Mouse (Mus musculus) midbrain, embryonic 16.5 days (tissue): Measurements from ENCODE around the gene Ntrk2. TPM values are rescaled to one million over a fixed set of nuclear protein-coding genes. Genes with fewer than 3 reads are reported as not detected.

Source experiments
- ATAC-seq: fragments of 200-750 bp; cut with Nextera tagmentation; 2 replicates; pipeline ENCODE4 v1.8.0; 2017; ENCODE audit warnings: moderate TSS enrichment
- H3K27ac ChIP-seq: fragments of 300-500 bp; sonication (generic); 2 replicates; pipeline ENCODE4 v1.5.1; 2014; ENCODE audit warnings: mild to moderate bottlenecking, low read length, mixed read lengths
- H3K27me3 ChIP-seq: fragments of 300-500 bp; sonication (generic); 2 replicates; pipeline ENCODE4 v1.6.1; 2014; ENCODE audit warnings: low read depth, low read length, mixed read lengths; ENCODE audit not compliant: control insufficient read depth, insufficient read depth
- H3K36me3 ChIP-seq: fragments of 300-500 bp; sonication (generic); 2 replicates; pipeline ENCODE4 v1.6.1; 2014; ENCODE audit warnings: mild to moderate bottlenecking, low read length, moderate library complexity, mixed read lengths; ENCODE audit not compliant: control insufficient read depth, insufficient read depth
- H3K4me1 ChIP-seq: fragments of 300-500 bp; sonication (generic); 2 replicates; pipeline ENCODE4 v1.6.1; 2014; ENCODE audit warnings: mild to moderate bottlenecking, low read length, mixed read lengths; ENCODE audit not compliant: control insufficient read depth, insufficient read depth
- H3K4me2 ChIP-seq: fragments of 300-500 bp; sonication (generic); 2 replicates; pipeline ENCODE4 v1.6.1; 2014; ENCODE audit warnings: mild to moderate bottlenecking, low read length, mixed read lengths
- H3K4me3 ChIP-seq: fragments of 300-500 bp; sonication (generic); 2 replicates; pipeline ENCODE4 v1.5.1; 2014; ENCODE audit warnings: low read depth, mild to moderate bottlenecking, low read length, moderate library complexity, mixed read lengths
- H3K9ac ChIP-seq: fragments of 300-500 bp; sonication (generic); 2 replicates; pipeline ENCODE4 v1.6.1; 2014; ENCODE audit warnings: low read depth, low read length, mixed read lengths
- H3K9me3 ChIP-seq: fragments of 300-500 bp; sonication (generic); replicated peaks from 2 replicates; pipeline ENCODE4 v1.6.1; 2014; ENCODE audit warnings: mild to moderate bottlenecking, low read length, mixed read lengths; ENCODE audit not compliant: control insufficient read depth, poor library complexity, severe bottlenecking
- WGBS: fragments of 180-500 bp; shearing (Covaris S2); extraction: QIAGEN DNeasy Blood & Tissue Kit; methylation state at CpG from one replicate; pipeline ENCODE4 v1.1.7; 2014; 5-methylcytosine and 5-hydroxymethylcytosine counted together
- polyA plus RNA-seq: library from polyadenylated mRNA; unstranded; fragments of >200 nt; fragmentation: Nextera tagmentation; extraction: Ambion mirVana; gene quantifications from 2 replicates; pipeline ENCODE4 v1.2.1, GENCODE M21; 2015

Ntrk2 gene
- polyA plus RNA-seq, 1 experiment from 2014 or later, result 137 TPM

- no peaks in the 10 kb centered on the region for H3K36me3 ChIP-seq
Observed at GRCm38 (mm10) chr13:58958171-58958904, 152.0 kb downstream of the Ntrk2 start.

GRCm38 (mm10) chr13:58960321-58960720 is 154.0 kb downstream of the Ntrk2 start:
- no peaks in the 10 kb centered on the region for H3K36me3 ChIP-seq
- no peak for ATAC-seq
- no peak overlapping the region for H3K4me3 ChIP-seq
- H3K4me2 ChIP-seq, result no peak overlapping the region
- peaks cover 24% of the 10 kb centered on the region for H3K4me1 ChIP-seq
- 93% methylated on average over 6 of the region's 6 CpGs for WGBS
- no peak overlapping the region for H3K9ac ChIP-seq
- H3K27me3 ChIP-seq, result no peaks in the 10 kb centered on the region
- no peak overlapping the region for H3K27ac ChIP-seq
- no peaks in the 10 kb centered on the region for H3K9me3 ChIP-seq

More at GRCm38 (mm10) chr13:58958171-58958904, 152.0 kb downstream of the Ntrk2 start:
- 77% methylated on average over 11 of the region's 11 CpGs for WGBS
- Histone ChIP-seq H3K9me3 (no peaks in the 10 kb centered on the region), H3K4me3 (no peak overlapping the region), H3K4me1 (peaks cover 18% of the 10 kb centered on the region; the same call in 1 of the 2 replicates), H3K9ac (no peak overlapping the region), H3K27me3 (no peaks in the 10 kb centered on the region), H3K4me2 (no peak overlapping the region), H3K27ac (no peak overlapping the region)
- ATAC-seq, result no peak

- H3K4me2 ChIP-seq, result 0 out of 2 replicates have a peak overlapping the region, but pooled peaks have one; percentile 2
- H3K9ac ChIP-seq, result peak overlapping the region; percentile 18; the same call in 1 of the 2 replicates
- H3K27ac ChIP-seq, result peak overlapping the region; percentile 66
- no peaks in the 10 kb centered on the region for H3K36me3 ChIP-seq
- no peak overlapping the region for H3K4me3 ChIP-seq
- 33% methylated on average over 12 of the region's 12 CpGs for WGBS
- no peaks in the 10 kb centered on the region for H3K9me3 ChIP-seq
- H3K4me1 ChIP-seq, result peaks cover 21% of the 10 kb centered on the region
- H3K27me3 ChIP-seq, result no peaks in the 10 kb centered on the region
- ATAC-seq, result peak; percentile 69
Observed at GRCm38 (mm10) chr13:58964701-58965359, 158.5 kb downstream of the Ntrk2 start.

- no peak overlapping the region for H3K4me3 ChIP-seq
- H3K9me3 ChIP-seq, result no peaks in the 10 kb centered on the region
- peak overlapping the region; percentile 66; the same call in 1 of the 2 replicates for H3K27ac ChIP-seq
- H3K36me3 ChIP-seq, result no peaks in the 10 kb centered on the region
- no peak overlapping the region for H3K9ac ChIP-seq
- no peaks in the 10 kb centered on the region for H3K27me3 ChIP-seq
- no peak overlapping the region for H3K4me2 ChIP-seq
- ATAC-seq, result no peak
- H3K4me1 ChIP-seq, result peaks cover 21% of the 10 kb centered on the region
- 94% methylated on average over 3 of the region's 3 CpGs for WGBS
Observed at GRCm38 (mm10) chr13:58965826-58966225, 159.5 kb downstream of the Ntrk2 start.

GRCm38 (mm10) chr13:58966466-58966865 is 160.1 kb downstream of the Ntrk2 start:
- H3K9me3 ChIP-seq, result no peaks in the 10 kb centered on the region
- H3K4me2 ChIP-seq, result no peak overlapping the region
- H3K36me3 ChIP-seq, result no peaks in the 10 kb centered on the region
- 76% methylated on average over 3 of the region's 3 CpGs for WGBS
- H3K27ac ChIP-seq, result no peak overlapping the region
- H3K4me3 ChIP-seq, result no peak overlapping the region
- H3K27me3 ChIP-seq, result no peaks in the 10 kb centered on the region
- peaks cover 21% of the 10 kb centered on the region for H3K4me1 ChIP-seq
- no peak overlapping the region for H3K9ac ChIP-seq
- no peak for ATAC-seq

- ATAC-seq, result no peak
- H3K4me3 ChIP-seq, result no peak overlapping the region
- H3K4me1 ChIP-seq, result peaks cover 21% of the 10 kb centered on the region
- WGBS, result 57% methylated on average over 5 of the region's 5 CpGs
- no peak overlapping the region for H3K9ac ChIP-seq
- no peaks in the 10 kb centered on the region for H3K27me3 ChIP-seq
- no peaks in the 10 kb centered on the region for H3K9me3 ChIP-seq
- no peak overlapping the region for H3K27ac ChIP-seq
- no peak overlapping the region for H3K4me2 ChIP-seq
- no peaks in the 10 kb centered on the region for H3K36me3 ChIP-seq
Observed at GRCm38 (mm10) chr13:58968168-58968567, 161.8 kb downstream of the Ntrk2 start.

GRCm38 (mm10) chr13:58971449-58971903 is 165.1 kb downstream of the Ntrk2 start:
- Histone ChIP-seq H3K36me3 (no peaks in the 10 kb centered on the region), H3K27ac (no peak overlapping the region), H3K9ac (no peak overlapping the region), H3K9me3 (no peaks in the 10 kb centered on the region), H3K4me2 (no peak overlapping the region), H3K27me3 (no peaks in the 10 kb centered on the region), H3K4me3 (no peak overlapping the region), H3K4me1 (no peaks in the 10 kb centered on the region; the same call in 1 of the 2 replicates)
- WGBS, result 15% methylated on average over 5 of the region's 5 CpGs
- ATAC-seq, result peak; percentile 37; the same call in 1 of the 2 replicates

GRCm38 (mm10) chr13:58972511-58972910 is 166.1 kb downstream of the Ntrk2 start:
- no peak for ATAC-seq
- Histone ChIP-seq H3K27me3 (no peaks in the 10 kb centered on the region), H3K4me1 (no peaks in the 10 kb centered on the region; the same call in 1 of the 2 replicates), H3K27ac (no peak overlapping the region), H3K4me3 (no peak overlapping the region), H3K9me3 (no peaks in the 10 kb centered on the region), H3K4me2 (no peak overlapping the region), H3K9ac (no peak overlapping the region), H3K36me3 (no peaks in the 10 kb centered on the region)
- 67% methylated on average over 5 of the region's 5 CpGs for WGBS

- Histone ChIP-seq H3K9ac (no peak overlapping the region), H3K36me3 (no peaks in the 10 kb centered on the region), H3K4me3 (no peak overlapping the region), H3K4me1 (peaks cover 3% of the 10 kb centered on the region; the same call in 1 of the 2 replicates), H3K4me2 (no peak overlapping the region), H3K9me3 (no peaks in the 10 kb centered on the region), H3K27me3 (no peaks in the 10 kb centered on the region), H3K27ac (no peak overlapping the region)
- no peak for ATAC-seq
- 72% methylated on average over 5 of the region's 5 CpGs for WGBS
Observed at GRCm38 (mm10) chr13:58996447-58996846, 190.1 kb downstream of the Ntrk2 start.
